Mouse (Mus musculus): Measurements from ENCODE around the gene Sp110.
"Not testable (repeated sequence)": the region's sequence is repeated elsewhere in the genome, so short reads cannot be mapped to it uniquely, and the experiment has no call there.

DNA sequence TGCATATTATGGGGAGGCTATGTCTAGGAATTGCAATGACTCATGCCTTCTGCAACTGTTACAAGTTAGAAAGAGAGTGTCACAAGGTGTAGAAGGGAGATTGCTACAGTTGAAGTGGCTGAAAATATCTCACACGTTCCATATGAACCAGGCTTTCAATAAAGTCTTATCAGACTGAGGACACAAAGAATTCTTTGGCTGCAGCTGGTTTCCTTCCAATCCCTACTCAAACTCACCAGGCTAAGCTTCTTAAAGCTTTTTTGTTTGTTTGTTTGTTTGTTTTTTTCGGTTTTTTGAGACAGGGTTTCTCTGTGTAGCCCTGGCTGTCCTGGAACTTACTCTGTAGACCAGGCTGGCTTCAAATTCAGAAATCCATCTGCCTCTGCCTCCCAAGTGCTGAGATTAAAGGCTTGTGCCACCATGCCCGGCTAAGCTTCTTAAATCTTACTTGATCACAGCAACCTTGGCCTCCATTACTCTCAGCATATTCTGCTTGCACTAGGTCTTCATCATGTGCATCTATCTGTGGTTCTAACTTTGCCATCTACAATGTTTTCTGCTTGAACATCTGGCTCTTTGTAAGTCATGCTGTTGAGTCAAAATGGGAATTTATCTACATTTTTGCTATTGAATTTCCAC is 20.1 kb downstream of the Sp110 start:
- TF ChIP-seq CTCF, EP300 (IDR thresholded peaks at IDR 0.05; ENCODE audit: low read depth): not testable (repeated sequence)

All from heart, postnatal 0 days (tissue).